Mouse (Mus musculus) C2C12 (cell line): ENCODE results near the gene Smim5.

ENCODE experiments used
- CEBPB ChIP-seq: IDR thresholded peaks from one replicate; pipeline ENCODE4 v1.6.1; 2011; ENCODE audit warnings: low read depth, mild to moderate bottlenecking, control low read depth, moderate library complexity
- CTCF ChIP-seq: IDR thresholded peaks from one replicate; pipeline ENCODE4 v1.5.1; 2011; ENCODE audit not compliant: control insufficient read depth, insufficient read depth, insufficient read length
- FOSL1 ChIP-seq: IDR thresholded peaks from one replicate; pipeline ENCODE4 v1.8.0; 2011; ENCODE audit warnings: mild to moderate bottlenecking, low read length; ENCODE audit not compliant: poor library complexity, insufficient read depth, severe bottlenecking
- MAX ChIP-seq: IDR thresholded peaks from one replicate; pipeline ENCODE4 v1.6.1; 2011; ENCODE audit warnings: mild to moderate bottlenecking, control low read depth
- MYOD1 ChIP-seq: IDR thresholded peaks from one replicate; pipeline ENCODE4 v1.6.1; 2011; ENCODE audit warnings: low read depth; ENCODE audit not compliant: control insufficient read depth, insufficient read length
- MYOG ChIP-seq: IDR thresholded peaks from one replicate; pipeline ENCODE4 v1.6.1; 2011; ENCODE audit not compliant: control insufficient read depth, insufficient read length; ENCODE audit errors: extremely low read depth
- USF1 ChIP-seq: IDR thresholded peaks from one replicate; pipeline ENCODE4 v1.6.1; 2011; ENCODE audit warnings: low read depth, mild to moderate bottlenecking, control low read depth, moderate library complexity

DNA sequence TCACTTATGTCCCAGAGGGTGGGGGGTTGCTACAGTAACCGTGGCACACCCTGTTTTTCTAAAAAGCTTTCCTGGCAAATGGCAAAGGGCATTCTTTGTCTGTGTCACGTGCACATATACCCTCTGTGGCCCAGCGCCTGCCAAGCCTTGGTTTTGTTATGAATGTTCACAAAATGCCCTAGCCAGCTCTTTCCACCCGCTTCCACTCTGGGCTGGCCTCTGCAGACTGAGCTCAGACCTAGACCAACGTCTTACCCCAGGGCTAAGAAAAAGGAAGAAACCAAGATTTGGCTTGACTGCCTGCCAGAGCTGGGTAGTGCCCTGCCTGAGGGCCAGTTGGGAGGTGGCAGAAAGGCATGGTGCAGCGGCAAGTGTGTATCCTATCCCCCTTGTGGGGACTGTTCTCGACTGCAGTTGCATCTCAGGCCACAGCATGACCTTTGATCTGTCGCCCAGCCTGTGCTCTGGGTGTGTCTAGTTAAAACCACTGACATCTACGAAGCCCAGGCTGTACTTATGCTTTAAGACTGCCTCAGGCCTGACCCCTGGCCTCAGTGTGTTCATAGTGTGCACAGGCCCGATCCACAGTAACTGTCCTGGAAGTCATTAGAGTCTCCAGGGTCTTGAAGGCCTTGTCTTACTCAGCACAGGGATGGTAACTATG, 55.6 kb downstream of the Smim5 start:
- no peak for TF ChIP-seq CTCF
- no peak for TF ChIP-seq CEBPB
- TF ChIP-seq MYOG = no peak
- peak; percentile 94 for TF ChIP-seq USF1
- peak; percentile 76 for TF ChIP-seq MAX
- no peak for TF ChIP-seq MYOD1
- TF ChIP-seq FOSL1 = no peak
